Mouse (Mus musculus): ENCODE results near the gene Cyp2w1.
A peak's percentile ranks its signal among the peaks of the same experiment; 100 is the strongest.

The Cyp2w1 gene

DNA sequence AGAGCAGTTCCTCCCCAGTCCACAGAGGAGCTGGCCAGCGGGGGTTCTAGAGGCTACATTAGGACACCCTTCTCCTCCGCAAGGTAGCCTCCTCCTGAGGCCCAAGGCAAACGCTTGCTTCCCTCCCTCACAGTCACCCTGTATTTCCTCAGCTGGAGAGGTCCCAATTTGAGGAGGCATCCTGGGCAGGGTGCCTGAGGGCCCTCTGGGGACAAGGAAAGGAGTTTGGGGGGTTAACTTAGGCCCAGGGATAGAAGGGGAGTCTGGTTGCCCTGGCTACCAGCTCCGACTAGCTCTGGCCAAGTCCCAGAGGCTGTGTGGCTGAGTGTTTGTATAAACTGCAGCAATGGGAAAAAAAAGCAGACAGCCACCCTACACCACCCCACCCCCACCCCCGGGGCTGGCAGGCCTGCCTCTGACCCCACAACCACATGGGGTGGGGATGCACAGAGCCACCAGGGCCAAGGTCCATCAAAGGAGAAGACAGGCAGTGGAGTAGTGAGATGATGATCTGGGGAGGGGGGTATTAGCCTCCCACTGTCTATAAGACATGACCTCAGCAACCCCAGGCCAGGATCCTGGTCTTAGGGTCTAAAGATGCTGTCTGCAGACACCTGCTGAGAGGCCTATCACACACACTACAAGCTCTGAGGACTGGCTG is 12.6 kb downstream of the Cyp2w1 start:
- DNase-seq (ENCODE audit: low read depth, low spot score): no peak

DNA sequence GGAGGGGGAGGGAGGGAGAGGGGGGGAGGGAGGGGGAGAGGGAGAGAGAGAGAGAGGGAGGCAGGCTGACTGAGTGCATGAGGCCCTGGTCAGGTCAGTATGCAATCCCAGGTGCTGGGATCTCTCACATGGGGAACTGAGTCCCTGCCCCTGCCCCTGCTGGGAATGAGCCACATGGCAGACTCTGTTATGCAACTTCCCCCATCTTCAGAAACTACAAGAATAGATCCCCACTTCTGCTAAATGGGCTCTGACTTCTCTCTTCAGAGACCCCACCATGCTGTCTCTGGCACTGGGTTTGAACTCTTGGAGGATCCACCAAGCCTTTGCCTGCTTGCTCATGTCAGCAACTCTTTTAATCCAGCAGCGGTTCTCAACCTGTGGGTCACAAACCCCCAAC is 13.4 kb downstream of the Cyp2w1 start:
- no peak for DNase-seq (ENCODE audit: low read depth, low spot score)

DNA sequence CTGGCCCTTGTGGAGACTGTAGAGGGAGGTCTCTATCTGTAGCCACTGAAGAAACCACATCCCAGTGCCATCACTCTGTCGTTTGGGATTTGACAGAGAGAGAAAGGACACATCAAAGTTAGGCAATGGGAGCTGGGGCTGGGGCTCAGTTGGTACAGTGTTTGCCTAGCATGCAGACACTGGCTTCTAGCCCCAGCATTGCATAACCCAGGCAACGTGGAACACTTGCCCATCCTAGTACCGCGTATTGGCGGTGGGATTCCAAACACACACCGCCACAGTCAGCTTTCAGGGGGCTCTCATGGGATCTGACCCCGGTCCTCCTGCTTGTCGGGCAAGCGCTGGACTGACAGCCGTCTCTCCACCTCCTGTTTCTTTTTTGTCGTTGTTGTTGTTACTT is 14.1 kb downstream of the Cyp2w1 start:
- DNase-seq (ENCODE audit: low read depth, low spot score): no peak

DNA sequence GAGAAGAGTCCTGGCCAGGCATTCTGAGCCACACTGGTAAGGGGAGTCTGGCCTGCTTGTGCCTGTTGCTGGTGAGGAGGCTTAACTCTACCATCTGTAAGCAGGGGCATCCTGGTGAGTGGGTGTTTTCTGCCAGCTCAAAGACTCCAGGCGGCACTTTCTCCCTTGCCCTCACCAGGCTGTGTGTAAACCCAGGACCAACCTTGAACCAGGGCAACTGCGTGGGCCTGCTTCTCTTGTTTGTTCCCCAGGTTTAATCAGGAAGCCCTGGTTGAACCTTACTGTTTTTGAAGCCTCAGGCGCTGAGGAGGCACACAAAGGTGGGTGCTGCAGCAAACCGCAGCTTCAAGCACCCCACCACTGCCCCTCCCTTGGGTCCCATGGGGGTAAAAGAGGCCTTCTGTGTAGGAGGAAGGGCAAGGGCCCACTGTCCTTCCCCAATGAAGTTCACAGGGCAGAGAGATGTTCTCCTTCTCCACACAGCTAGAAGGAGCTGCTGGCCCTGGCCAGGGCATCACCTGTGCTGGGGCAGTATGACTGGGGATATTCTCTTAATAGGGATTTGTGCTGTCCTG is 15.6 kb downstream of the Cyp2w1 start:
- no peak for DNase-seq (ENCODE audit: low read depth, low spot score)

DNA sequence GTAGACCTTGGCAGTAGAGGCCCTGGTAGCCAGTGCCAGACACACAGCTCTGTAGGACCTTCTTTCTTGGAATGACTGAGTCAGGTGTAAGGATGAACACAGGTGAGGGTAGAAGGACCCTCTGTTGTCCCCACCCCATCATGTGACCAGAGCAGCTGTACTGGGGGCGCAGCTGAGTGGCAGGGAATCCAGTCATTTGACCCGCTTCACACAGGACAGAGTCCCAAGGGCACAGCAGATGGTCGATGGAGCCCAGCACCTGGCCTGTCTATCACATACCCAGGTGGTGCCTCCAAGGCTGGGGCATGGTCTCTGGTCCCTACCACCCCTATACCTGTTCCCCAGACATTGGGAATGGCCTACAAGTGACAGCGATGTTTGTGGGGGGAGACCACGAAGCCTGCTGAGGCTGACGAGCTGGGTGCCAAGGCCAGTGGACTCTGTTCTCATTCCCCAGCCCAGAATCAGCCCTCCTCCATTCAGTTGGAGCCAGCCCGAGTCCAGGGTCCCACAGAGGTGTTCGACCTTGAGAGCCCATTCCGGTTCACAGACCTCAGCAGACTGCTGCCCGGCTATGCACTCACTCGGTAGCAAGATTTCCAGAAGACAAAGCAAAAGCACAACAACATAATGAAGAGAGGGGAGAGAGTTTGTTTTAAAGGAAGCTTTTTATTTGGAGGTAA is 16.4 kb downstream of the Cyp2w1 start:
- no peak for DNase-seq (ENCODE audit: low read depth, low spot score)

DNA sequence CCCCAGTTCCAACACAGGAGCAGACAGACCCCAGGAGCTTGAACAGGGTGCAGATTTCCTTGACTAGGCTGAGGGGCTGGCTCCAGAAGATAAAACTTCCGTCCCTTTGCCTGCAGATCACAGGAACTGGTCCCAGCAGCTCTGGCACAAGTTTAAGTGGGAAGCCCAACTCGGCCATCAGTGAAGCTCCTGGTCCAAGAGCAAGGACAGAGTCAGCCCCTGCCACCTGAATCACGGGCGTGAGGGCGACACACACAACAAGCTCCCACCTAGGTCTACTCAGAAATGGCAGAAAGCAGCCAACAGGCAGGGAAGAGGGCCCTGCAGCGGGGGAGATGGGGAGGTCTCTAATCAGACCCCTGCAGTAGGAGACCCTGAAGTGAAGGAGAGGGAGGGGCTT is 17.9 kb downstream of the Cyp2w1 start:
- no peak for DNase-seq (ENCODE audit: low read depth, low spot score)

DNA sequence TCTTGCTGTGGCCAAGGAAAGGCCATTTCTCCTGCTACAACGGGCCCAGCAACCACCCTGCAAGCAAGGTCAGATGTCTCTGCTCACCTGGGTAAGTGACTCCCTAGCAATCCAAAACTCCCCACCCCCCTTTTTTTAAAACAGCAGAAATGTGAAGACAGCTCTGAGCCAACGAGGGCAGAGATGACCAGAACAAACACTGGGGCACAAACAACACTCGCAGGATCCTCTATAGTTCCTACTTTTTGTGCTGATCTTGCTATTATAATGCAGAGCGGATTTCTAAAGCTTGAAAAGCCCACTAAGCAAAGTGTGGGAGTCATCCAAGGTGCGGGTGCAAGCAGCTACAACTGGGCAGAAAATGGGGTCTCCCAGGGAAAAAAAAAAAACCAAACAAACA is 18.7 kb downstream of the Cyp2w1 start:
- DNase-seq (ENCODE audit: low read depth, low spot score): no peak

DNA sequence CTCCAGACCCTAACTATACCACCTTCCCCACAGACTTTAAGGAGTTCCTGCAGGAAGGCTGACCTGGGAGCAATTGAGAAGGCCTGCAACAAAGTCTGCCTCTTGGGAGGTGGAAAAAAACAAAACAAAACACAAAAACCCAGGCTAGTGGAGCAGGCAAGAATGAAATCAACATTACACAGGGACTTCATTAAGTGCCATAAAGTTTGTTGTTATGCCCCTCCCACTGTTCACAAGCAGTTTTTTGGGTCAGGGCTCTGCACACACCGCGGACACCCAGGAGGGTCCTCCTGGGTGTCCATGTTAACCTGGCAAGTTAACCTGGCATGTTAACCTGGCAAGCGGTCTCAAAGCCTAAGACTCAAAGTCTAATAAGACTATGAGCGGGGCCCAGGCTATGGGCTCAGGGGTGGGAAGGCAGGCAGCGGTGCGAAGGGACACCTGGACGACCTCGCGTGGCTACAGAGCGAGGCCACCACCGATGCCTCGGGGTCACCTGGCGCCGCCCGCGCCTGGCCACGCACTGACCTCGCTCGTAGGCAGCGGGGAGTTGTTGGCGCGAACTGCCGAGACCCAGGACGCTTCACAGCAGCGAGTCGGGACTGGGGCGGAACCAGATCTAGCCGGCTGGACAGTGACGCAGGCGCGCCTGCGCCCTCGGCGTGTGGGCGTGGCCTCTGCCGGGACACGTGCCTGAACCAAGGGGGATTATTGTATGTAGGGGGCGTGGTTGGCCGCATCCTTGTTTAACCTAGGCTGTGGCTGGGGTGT is 19.4 kb downstream of the Cyp2w1 start:
- no peak for DNase-seq (ENCODE audit: low read depth, low spot score)

DNA sequence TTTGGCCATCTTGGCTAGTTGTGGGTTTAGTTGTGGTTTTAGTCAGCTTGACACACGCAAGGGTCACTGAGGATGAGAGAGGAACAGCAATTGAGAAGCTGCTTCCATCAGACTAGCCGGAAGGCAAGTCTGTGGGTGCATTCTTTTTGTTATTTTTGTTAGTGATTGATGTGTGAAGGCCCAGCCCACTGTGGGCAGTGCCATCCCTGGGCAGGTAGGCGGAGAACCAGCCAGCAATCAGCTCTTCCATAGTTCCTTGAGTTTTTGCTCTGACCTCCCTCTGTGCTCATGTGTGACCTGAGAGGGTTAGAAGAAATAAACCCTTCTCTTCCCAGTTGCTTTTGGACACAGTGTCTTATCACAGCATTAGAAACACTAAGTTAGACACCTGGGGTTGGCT is 20.7 kb downstream of the Cyp2w1 start:
- DNase-seq (ENCODE audit: low read depth, low spot score): no peak

DNA sequence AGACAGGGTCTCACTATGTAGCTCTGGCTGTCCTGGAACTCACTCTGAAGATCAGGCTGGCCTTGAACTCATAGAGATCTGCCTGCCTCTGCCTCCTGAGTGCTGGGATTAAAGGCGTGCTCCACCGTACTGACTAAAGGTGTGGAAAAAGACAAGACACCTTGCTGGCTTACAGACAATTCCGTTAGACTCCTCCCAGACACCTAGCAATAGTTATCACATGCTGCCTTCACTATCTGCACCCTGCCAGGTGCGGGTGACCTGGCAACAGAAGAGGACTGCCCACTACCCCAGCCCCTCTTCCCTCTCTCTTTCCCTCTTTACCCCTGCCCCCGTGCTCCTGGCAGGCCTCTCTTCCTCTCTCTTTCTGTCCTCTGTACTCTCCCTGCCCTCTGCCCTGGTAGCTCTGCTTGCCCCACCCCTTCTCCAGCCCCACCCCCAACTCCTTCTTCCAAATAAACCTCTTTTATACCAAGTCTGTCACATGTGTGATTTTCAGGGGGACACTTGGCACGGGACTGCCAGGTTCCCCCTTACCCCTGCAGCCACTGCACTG is 21.6 kb downstream of the Cyp2w1 start:
- no peak for DNase-seq (ENCODE audit: low read depth, low spot score)

DNA sequence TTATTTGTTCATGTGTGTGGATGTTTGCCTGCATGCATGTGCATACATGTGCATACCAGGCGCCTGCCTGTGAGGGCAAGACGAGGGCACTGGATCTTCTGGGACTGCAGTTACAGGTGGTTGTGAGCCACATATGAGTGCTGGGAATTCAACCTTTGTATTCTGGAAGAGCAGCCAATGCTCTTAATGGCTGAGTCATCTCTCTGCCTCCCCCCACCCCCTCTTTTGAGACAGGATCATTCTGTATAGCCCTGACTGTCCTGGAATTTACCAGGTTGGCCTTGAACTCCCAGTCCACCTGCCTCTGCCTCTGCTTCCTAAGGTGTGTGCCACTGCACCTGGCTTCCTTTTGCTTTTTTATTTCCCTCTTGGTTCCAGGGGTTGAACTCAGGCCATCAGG is 22.4 kb downstream of the Cyp2w1 start:
- no peak for DNase-seq (ENCODE audit: low read depth, low spot score)

DNA sequence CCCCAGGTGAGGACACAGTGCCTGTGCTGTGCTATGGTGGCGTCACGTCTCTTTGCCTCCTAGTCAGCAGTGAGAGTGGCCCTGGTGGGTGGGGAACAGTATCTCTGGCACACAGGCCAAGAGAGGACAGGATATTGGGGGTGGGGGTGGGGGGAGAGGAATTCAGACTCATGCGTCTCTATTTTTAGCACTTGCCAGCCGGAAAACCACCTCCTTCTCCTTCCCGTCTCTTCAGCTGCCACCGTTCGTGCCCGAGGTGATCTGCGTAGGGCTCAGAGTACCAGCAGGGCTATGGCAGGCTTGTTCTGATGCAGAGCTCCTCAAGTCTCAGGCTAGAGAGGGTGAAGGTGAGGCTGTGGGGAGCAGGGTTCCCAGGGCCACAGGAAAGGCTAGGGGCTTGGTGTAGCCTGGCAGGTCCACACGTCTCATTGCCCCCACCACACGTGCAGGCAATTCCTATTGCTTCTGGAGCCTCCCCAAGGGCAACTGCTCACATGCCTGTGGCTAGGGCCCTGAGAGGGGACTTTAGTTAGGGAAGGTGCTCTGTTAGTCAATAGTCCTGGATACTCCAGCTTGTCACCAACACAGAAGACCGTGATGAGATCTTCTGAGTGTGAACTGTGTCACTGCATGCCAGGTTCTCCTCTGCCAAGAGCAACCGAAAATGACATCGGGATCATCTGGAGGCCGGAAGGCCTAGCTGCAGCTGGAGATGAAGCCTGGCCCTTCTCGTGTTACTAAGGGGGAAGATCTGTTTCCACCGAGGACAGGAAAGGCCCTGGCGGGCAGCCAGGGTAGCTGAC is 25.3 kb downstream of the Cyp2w1 start, which contains the start of gene Gpr146:
Gene Gpr146 (plus strand): TSS at position 230 of the 803 bp plus-strand sequence.
- no peak for DNase-seq (ENCODE audit: low read depth, low spot score)

DNA sequence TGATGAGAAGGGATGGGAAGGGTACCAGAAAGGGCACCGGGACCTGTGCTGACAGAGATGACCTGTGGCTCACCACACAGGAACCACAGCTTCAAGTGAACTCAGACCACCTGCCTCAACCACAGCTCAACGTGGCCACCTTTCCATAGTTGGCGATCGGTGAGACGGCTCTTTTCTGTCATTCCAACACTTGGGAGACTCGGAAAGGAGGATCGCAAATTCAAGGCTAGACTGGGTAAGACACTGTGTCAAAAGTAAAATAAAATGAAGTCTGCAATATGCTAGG is 25.8 kb downstream of the Cyp2w1 start:
- no peak for DNase-seq (ENCODE audit: low read depth, low spot score)

DNA sequence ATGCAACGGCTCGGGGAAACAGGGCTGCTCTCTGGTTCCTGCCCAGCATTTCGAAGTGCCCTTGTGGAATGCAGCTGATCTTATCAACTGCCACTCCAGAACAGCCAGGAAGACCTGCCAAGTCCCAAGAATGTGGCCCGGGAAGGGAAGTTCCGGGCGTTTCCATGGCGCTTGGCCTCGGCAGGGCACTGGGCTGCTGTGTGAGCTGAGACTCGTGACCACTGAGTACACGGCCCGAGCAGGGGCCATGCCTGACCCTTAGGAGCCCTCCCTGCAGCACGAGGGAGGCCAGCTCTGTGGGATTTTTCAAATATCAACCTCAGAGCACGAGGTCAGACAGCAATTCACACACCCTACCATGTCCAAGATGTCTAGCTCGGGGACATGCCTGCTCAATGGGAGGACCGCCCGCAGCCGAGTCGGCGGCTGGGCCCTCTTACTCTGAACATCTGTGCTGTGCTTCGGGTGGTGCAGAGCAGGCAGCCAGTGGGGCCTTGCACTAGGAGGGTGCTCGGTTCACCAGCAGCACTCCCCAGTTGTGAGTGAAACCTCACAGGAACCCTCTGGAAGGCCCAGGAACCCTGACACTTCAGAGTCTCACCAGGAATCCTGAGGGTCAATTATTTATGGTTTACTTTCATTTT is 26.7 kb downstream of the Cyp2w1 start:
- DNase-seq (ENCODE audit: low read depth, low spot score): no peak

DNA sequence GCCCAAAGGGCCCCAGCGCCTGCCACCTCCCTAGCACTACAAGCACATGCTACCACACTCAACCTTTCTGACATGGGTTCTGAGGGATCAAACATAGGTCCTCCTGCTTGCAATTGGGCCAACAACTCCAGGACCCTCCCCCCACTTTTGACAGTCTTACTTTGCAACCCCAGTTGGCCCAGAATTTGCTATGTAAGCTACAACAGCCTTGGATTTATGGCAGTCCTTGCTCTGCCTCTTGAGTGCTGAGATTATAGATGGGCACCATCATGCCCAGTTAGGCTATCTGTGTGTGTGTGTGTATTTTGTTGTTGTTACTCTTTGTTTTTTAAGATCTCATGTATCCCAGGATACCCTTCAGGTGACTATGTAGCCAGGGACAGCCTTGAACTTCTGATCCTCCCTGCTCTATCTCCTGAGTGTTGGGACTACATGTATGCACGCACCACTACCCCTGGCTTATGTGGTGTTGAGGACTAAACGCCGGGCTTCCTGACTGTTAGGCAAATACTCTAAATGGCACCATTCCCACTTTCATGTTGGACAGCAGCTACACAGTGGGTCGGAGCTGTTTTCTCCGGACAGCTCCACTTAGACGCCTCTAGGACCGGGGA is 27.5 kb downstream of the Cyp2w1 start:
- no peak for DNase-seq (ENCODE audit: low read depth, low spot score)

DNA sequence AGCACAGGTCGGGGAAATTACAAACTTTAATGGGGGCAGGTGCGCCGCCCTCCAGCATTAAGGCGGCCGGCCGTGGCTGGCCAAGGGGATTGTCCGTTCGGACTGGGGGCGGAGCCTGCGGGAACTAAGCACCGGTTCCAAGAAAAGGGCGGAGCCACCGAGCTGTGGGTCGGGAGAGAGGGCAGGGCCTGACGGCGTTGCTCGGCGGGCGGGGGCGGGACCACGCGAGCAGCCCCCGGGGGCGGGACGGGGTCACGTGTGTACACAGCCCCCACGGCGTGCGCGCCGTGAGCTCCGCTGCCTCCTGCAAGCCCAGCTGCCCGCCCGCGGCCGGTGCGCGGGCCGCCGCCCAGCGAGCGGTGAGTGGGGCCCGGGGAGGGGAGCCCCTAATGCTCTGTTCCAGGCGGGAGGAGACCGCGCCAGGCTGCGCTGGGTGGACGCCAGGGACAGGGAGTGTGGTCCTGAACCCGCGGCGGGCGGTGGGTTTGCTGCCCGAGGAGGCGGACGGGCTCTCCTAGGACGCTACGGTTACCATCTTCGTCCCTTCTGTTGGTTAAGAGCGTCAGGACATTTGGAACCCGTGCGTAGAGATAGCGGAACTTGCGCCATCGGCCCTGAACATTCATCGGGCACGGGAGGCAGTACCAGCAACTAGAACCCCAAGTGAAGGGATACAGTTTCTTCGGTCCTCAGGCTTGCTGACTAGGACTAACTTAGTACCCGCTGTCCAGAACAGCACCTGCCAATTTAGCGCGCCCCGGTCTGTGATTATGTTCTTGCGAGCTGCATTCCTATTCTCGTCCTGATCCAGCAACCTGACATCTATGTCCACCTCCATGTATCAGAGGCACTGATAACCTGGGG is 28.2 kb downstream of the Cyp2w1 start:
- peak; percentile 76 for DNase-seq (ENCODE audit: low read depth, low spot score)

DNA sequence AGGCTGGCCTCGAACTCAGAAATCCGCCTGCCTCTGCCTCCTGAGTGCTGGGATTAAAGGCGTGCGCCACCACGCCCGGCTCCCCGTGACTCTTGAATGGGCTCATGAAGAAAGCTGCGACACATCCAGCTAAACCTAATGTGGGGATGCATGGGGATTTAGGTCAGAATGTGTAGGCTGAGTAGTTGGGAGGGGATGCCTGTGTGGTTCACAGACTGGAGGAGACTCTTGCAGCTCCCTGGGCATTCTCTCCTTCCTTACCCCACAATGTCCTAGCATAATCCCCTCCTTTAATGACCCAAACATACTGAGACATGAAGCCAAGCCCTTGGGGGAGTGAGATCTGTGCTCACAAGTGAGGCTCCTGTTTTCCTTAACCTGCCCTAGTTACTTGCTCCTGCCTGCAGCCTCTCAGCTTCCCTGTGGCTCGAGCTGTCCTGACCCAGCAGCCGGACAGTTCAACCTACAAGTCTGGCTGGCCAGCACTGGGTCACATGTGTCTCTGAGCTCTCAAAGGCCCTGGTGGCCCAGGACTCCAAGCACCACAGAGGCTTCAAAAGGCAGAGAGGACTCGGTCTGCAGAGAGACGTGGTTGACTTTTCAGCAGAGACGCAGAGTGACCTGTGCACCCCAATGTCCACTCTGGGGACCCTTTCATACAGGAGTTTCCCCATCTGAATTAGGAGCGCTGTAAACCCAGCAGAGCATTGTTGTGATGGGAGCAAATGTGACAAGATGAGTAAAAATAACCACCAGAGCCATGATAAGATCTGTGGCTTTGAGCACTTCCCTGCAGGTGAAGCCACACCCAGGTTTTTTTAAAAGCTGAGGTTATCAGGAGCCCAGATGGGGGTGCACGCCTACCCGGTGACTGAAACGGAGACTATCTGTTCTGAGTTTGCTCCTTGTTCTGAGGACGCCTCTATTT is 29.4 kb downstream of the Cyp2w1 start:
- DNase-seq (ENCODE audit: low read depth, low spot score): no peak

DNA sequence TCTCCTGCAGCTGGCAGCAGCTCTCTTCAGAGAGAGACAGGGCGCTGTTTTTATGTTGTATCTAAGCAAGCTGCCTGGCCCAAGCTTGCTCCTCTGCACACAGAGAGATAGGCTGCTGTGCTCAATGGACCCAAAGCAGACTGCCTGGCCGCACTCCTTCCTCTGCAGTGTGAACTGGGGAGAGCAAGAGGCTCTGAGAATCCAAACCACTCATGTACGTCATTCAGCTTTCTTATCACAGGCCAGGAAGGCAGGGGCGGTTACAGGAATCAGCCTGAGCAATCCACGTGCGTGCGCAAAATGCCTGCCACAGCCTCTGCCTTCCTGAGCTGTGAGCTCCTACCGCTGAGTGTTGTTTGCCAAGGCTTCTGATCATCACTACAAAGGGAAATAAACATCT is 30.3 kb downstream of the Cyp2w1 start:
- DNase-seq (ENCODE audit: low read depth, low spot score): peak; percentile 70

DNA sequence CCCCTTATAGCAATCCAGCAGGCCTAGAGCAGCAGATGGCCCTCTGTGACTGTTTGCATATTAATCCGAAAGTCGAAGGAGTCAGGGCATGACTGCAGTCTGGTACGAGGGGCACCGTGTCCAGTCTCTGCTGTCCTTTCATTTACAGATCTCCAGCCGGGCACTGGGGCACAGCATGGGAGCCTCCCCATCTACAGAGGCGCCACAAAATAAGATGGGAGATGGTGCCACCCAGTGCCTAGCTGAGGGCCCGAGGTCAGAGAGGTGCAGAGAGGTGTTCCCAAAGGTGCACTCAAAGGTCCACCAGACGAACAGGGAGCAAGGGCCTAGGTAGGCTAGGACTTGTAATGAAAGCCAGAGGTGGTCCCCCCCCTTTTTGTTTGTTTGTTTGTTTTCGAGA is 30.8 kb downstream of the Cyp2w1 start:
- DNase-seq (ENCODE audit: low read depth, low spot score): no peak

Measured in telencephalon, adult 2 months (tissue).